Mouse (Mus musculus) limb, embryonic 10.5 days (tissue): ENCODE results near the gene Sugp1. TPM values are rescaled to one million over a fixed set of nuclear protein-coding genes. Genes with fewer than 3 reads are reported as not detected.
A peak's percentile ranks its signal among the peaks of the same experiment; 100 is the strongest.

Source experiments
- DNase-seq: peaks from one replicate; pipeline ENCODE4 v3.0.0-alpha.2; 2017; ENCODE audit warnings: low spot score
- H3K27ac ChIP-seq: fragments of 300-500 bp; sonication (generic); 2 replicates; pipeline ENCODE4 v1.5.1; 2016; ENCODE audit warnings: mild to moderate bottlenecking
- H3K27me3 ChIP-seq: fragments of 300-500 bp; sonication (generic); 2 replicates; pipeline ENCODE4 v1.6.1; 2016; ENCODE audit warnings: low read depth, mild to moderate bottlenecking; ENCODE audit not compliant: poor library complexity, severe bottlenecking
- H3K36me3 ChIP-seq: fragments of 300-500 bp; sonication (generic); 2 replicates; pipeline ENCODE4 v1.6.1; 2016; ENCODE audit warnings: mild to moderate bottlenecking, moderate library complexity
- H3K4me1 ChIP-seq: fragments of 300-500 bp; sonication (generic); 2 replicates; pipeline ENCODE4 v1.6.1; 2016
- H3K4me3 ChIP-seq: fragments of 300-500 bp; sonication (generic); 2 replicates; pipeline ENCODE4 v1.5.1; 2016; ENCODE audit warnings: mild to moderate bottlenecking, moderate library complexity
- H3K9me3 ChIP-seq: fragments of 300-500 bp; sonication (generic); replicated peaks from 2 replicates; pipeline ENCODE4 v1.6.1; 2016; ENCODE audit warnings: mild to moderate bottlenecking
- WGBS: fragments of 180-500 bp; shearing (Covaris S2); methylation state at CpG from one replicate; pipeline ENCODE4 v1.1.7; 2016; 5-methylcytosine and 5-hydroxymethylcytosine counted together
- polyA plus RNA-seq: library from polyadenylated mRNA; unstranded; fragments of >200 nt; fragmentation: Nextera tagmentation; extraction: Ambion mirVana; gene quantifications from 2 replicates; pipeline ENCODE4 v1.2.1, GENCODE M21; 2016

Sugp1 gene
- polyA plus RNA-seq, 1 experiment from 2014 or later = 60.7 TPM

DNA sequence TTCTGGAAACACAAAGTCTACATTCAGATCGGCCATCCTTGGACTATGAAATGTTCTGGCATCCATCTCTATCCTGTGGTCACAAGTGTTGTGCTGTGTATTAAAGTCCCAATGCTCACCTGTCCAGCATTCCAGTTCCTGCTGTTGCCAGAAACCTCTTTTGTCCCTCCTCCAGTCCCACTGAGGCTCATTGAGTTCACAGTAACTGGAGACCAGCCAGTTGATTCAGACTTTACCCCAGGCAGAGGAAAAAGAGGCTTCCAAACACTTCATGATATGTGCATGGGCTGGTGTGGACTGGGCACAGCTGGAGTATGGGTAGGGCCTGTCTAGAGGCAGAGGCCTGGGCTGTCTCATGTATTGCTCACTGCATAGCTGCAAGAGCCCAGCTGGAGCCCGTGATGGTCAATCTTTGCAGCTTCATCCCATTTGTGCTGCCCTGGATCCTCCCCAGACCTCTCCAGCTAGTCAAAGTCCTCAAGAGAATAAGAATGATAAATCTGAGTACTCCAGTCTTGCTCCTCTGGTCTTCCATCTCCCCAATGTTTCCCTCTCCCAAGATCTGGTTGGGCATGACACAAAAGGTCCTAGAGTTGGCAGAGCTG is 29.3 kb downstream of the Sugp1 start:
- no peaks in the 10 kb centered on the region for H3K27me3 ChIP-seq
- peaks cover 54% of the 10 kb centered on the region for H3K36me3 ChIP-seq
- H3K4me3 ChIP-seq = no peak overlapping the region

GRCm38 (mm10) chr8:70072441-70073069 is 29.9 kb downstream of the Sugp1 start, which contains the start of gene Tm6sf2:
TSS of gene Tm6sf2 (plus strand) at chr8:70072924.
- peak; percentile 46 for DNase-seq
- H3K36me3 ChIP-seq = peaks cover 48% of the 10 kb centered on the region
- peaks cover 13% of the 10 kb centered on the region for H3K4me1 ChIP-seq
- no peaks in the 10 kb centered on the region for H3K27me3 ChIP-seq
- 0 out of 2 replicates have a peak within 1 kb of the TSS, but pooled peaks have one; percentile 9 for H3K27ac ChIP-seq
- H3K9me3 ChIP-seq = no peaks in the 10 kb centered on the region
- H3K4me3 ChIP-seq = peak within 1 kb of the TSS; percentile 40
- 8% methylated on average over 27 of the region's 27 CpGs for WGBS

More for the DNA sequence above, 29.3 kb downstream of the Sugp1 start:
- no peak for DNase-seq
- Histone ChIP-seq H3K27ac (no peak overlapping the region), H3K9me3 (no peaks in the 10 kb centered on the region), H3K4me1 (peaks cover 13% of the 10 kb centered on the region)
- 79% methylated on average over 2 of the region's 2 CpGs for WGBS

GRCm38 (mm10) chr8:70073120-70073519 is 30.5 kb downstream of the Sugp1 start:
- peak overlapping the region; percentile 40 for H3K4me3 ChIP-seq
- 62% methylated on average over 8 of the region's 8 CpGs for WGBS

DNA sequence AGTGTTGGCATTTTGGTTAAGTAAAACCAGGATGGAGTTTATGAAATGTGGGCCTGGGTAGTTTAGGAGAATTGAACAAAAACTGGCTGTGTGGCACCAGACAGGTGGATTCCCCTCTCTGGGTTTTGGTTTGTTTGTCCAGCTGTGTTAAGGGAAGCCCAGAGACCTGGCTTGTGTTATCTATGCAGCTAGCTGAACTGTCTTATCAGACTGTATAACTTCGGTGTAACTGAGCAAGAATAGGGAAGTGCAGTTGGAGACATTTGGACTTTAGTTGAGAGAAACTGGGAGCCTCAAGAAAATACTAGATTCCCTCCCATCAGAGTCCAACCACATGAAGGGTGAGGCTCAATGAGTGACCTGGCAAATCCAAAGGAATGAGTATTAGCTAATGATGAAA is 31.1 kb downstream of the Sugp1 start:
- Histone ChIP-seq H3K4me3 (no peak overlapping the region), H3K27ac (no peak overlapping the region), H3K27me3 (no peaks in the 10 kb centered on the region), H3K9me3 (no peaks in the 10 kb centered on the region), H3K4me1 (peaks cover 13% of the 10 kb centered on the region), H3K36me3 (peaks cover 37% of the 10 kb centered on the region)
- WGBS = 85% methylated on average over 1 of the region's 1 CpGs
- no peak for DNase-seq

More at GRCm38 (mm10) chr8:70073120-70073519, 30.5 kb downstream of the Sugp1 start:
- Histone ChIP-seq H3K27me3 (no peaks in the 10 kb centered on the region), H3K9me3 (no peaks in the 10 kb centered on the region), H3K36me3 (peaks cover 42% of the 10 kb centered on the region), H3K27ac (0 out of 2 replicates have a peak overlapping the region, but pooled peaks have one; percentile 9), H3K4me1 (peaks cover 13% of the 10 kb centered on the region)
- DNase-seq = no peak

DNA sequence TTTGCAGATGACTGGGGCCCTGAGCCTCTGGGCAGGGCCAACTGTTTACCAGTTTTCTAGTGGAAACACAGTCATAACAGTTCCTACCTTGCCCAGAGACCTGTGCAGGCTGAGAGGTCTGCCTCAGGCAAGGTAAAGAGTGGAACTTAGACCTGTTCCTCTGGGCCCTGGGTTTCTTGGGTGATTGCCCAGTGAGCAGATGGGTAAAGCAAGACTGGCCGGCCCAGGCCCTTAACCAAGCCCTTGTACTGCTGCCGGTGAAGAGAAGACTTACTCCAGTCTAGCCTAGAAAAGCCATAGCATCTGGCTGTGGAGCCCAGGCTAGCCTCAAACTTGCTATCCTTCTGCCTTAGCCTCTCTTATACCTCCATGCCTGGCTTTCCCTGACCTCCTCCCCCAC is 39.4 kb downstream of the Sugp1 start:
- Histone ChIP-seq H3K4me3 (no peak overlapping the region), H3K27me3 (peaks cover 58% of the 10 kb centered on the region), H3K9me3 (no peaks in the 10 kb centered on the region), H3K27ac (no peak overlapping the region), H3K4me1 (peaks cover 23% of the 10 kb centered on the region), H3K36me3 (no peaks in the 10 kb centered on the region)
- 91% methylated on average over 2 of the region's 2 CpGs for WGBS
- no peak for DNase-seq

DNA sequence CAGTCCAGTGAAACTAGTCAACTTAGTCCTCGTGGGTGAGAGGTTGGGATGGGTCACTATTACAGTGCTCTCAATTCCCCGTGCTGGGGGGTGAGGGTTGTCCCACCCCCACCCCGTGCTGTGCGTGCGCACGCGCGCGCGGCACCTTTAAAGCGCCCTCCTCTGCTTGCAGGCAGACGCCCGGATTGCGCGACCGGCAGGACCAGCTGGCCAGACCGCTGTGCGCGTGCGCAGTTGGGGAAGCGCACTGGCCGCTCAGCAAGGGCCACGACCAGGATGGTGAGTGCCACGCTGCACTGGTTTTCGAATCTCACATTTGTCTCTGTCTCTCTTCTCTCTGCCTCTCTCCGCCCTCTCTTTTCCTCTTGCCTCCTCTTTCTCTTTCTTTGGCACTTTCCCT is 40.7 kb downstream of the Sugp1 start, which contains the start of gene Hapln4:
Gene Hapln4 (plus strand): TSS at position 173 of the 400 bp plus-strand sequence.
- Histone ChIP-seq H3K4me1 (peaks cover 34% of the 10 kb centered on the region), H3K27me3 (peaks cover 71% of the 10 kb centered on the region), H3K9me3 (no peaks in the 10 kb centered on the region), H3K27ac (no peak within 1 kb of the TSS), H3K4me3 (peak within 1 kb of the TSS; percentile 50), H3K36me3 (no peaks in the 10 kb centered on the region)
- peak; percentile 85 for DNase-seq
- under 1% methylated on average over 26 of the region's 26 CpGs for WGBS

GRCm38 (mm10) chr8:70084191-70085065 is 41.8 kb downstream of the Sugp1 start:
- H3K4me3 ChIP-seq = peak overlapping the region; percentile 50
- peaks cover 83% of the 10 kb centered on the region for H3K27me3 ChIP-seq
- H3K9me3 ChIP-seq = no peaks in the 10 kb centered on the region
- WGBS = 3% methylated on average over 71 of the region's 71 CpGs
- DNase-seq = peak; percentile 71
- H3K27ac ChIP-seq = no peak overlapping the region
- no peaks in the 10 kb centered on the region for H3K36me3 ChIP-seq
- H3K4me1 ChIP-seq = peaks cover 36% of the 10 kb centered on the region

- H3K9me3 ChIP-seq = no peaks in the 10 kb centered on the region
- peaks cover 36% of the 10 kb centered on the region for H3K4me1 ChIP-seq
- WGBS = 42% methylated on average over 1 of the region's 1 CpGs
- H3K36me3 ChIP-seq = no peaks in the 10 kb centered on the region
- no peak overlapping the region for H3K27ac ChIP-seq
- DNase-seq = no peak
- H3K27me3 ChIP-seq = peaks cover 100% of the 10 kb centered on the region
- no peak overlapping the region for H3K4me3 ChIP-seq
These were observed 43.5 kb downstream of the Sugp1 start for GRCm38 (mm10) chr8:70086151-70086550.

DNA sequence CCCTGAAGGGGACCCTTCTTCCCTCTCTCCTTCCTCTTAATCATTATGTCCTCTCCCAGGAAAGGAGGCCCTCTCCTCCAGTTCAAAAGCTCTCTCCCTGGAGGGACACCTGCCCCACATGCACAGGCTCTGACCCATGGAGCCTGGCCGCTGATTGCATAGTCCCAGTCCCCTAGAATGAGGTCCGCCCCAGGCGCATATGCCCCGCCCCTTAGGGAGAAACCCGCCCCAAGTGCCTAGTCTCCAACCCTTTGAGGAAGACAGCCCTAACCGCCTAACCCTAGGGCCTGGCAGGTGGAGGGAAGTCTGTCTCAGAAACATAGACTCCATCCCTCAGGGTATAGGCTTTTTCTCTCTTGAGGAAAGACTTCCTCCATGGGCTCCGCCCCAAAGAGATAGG is 44.6 kb downstream of the Sugp1 start:
- Histone ChIP-seq H3K4me3 (no peak overlapping the region), H3K36me3 (no peaks in the 10 kb centered on the region), H3K4me1 (peaks cover 36% of the 10 kb centered on the region), H3K27me3 (peaks cover 100% of the 10 kb centered on the region), H3K27ac (no peak overlapping the region), H3K9me3 (no peaks in the 10 kb centered on the region)
- DNase-seq = no peak
- WGBS = 3% methylated on average over 7 of the region's 7 CpGs

GRCm38 (mm10) chr8:70087836-70088650 is 45.4 kb downstream of the Sugp1 start:
- 4% methylated on average over 56 of the region's 56 CpGs for WGBS
- no peaks in the 10 kb centered on the region for H3K36me3 ChIP-seq
- peaks cover 35% of the 10 kb centered on the region for H3K4me1 ChIP-seq
- peak overlapping the region; percentile 27; the same call in 1 of the 2 replicates for H3K27ac ChIP-seq
- H3K9me3 ChIP-seq = no peaks in the 10 kb centered on the region
- H3K4me3 ChIP-seq = peak overlapping the region; percentile 52
- peaks cover 92% of the 10 kb centered on the region for H3K27me3 ChIP-seq
- DNase-seq = peak; percentile 81

GRCm38 (mm10) chr8:70089296-70089960 is 46.8 kb downstream of the Sugp1 start:
- H3K27ac ChIP-seq = no peak overlapping the region
- H3K4me3 ChIP-seq = no peak overlapping the region
- H3K27me3 ChIP-seq = peaks cover 87% of the 10 kb centered on the region
- H3K4me1 ChIP-seq = peaks cover 21% of the 10 kb centered on the region
- no peaks in the 10 kb centered on the region for H3K9me3 ChIP-seq
- H3K36me3 ChIP-seq = no peaks in the 10 kb centered on the region
- no peak for DNase-seq
- 69% methylated on average over 9 of the region's 9 CpGs for WGBS

DNA sequence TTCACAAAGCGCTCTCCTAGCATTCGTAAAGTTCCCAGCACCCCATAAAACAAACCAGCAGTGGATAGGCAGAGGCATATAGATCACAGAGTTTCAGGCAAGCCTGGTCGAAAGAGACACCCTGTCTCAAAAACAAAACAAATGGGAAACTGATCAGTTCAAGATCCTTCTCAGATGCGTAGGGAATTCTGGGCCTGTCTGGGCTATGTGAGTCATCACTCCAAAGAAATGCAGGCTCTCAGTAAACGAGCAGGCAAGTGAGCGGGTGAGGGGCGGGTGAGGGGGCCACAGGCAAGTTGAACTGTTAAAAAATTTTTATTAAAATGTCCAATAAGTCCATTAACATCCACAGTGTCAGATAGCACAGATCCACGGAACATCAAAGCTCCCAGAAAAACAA is 50.2 kb downstream of the Sugp1 start:
- no peaks in the 10 kb centered on the region for H3K36me3 ChIP-seq
- DNase-seq = no peak
- 0 out of 2 replicates have a peak, but pooled peaks cover 1% of the 10 kb centered on the region for H3K9me3 ChIP-seq
- peaks cover 53% of the 10 kb centered on the region for H3K27me3 ChIP-seq
- peaks cover 7% of the 10 kb centered on the region for H3K4me1 ChIP-seq
- H3K4me3 ChIP-seq = no peak overlapping the region
- whole genome bisulfite sequencing = 52% methylated on average over 8 of the region's 8 CpGs
- no peak overlapping the region for H3K27ac ChIP-seq
